Mouse (Mus musculus) mouse embryonic stem cell (cell line): ENCODE measurements around the gene Olfr288.

Experiments used
- in situ Hi-C, 2 experiments: fragments of 300-500 bp; cut with MboI; formaldehyde crosslinking; loops; 1 replicate in 1 of 2; 3 replicates in 1 of 2; pipeline ENCODE4 v1.14.3; 2019 to 2020; ENCODE audit warnings: low sequenced_read_pairs in 2 of 2, low pct_unique_long_range_greater_than_20kb in 1 of 2, mixed read lengths in 1 of 2; ENCODE audit not compliant: unreplicated experiment in 1 of 2

Olfr288 gene

GRCm38 (mm10) chr15:98144861-98145507 is 50.4 kb downstream of the Olfr288 start:
- in situ Hi-C loops, result no loop called here

- in situ Hi-C loops, result no loop called here
These were observed 52.8 kb downstream of the Olfr288 start for GRCm38 (mm10) chr15:98142515-98142914.

GRCm38 (mm10) chr15:98140809-98141208 is 54.5 kb downstream of the Olfr288 start:
- in situ Hi-C loops, result no loop called here

- in situ Hi-C loops, result no loop called here
These were observed 55.6 kb downstream of the Olfr288 start for GRCm38 (mm10) chr15:98139763-98140162.

GRCm38 (mm10) chr15:98136871-98137270 is 58.5 kb downstream of the Olfr288 start:
- in situ Hi-C loops, result no loop called here
